Mouse (Mus musculus) forebrain, embryonic 10.5 days (tissue): ENCODE results near the gene Chst2. TPM values are rescaled to one million over a fixed set of nuclear protein-coding genes. Genes with fewer than 3 reads are reported as not detected.

Experiments used
- DNase-seq: peaks from one replicate; pipeline ENCODE4 v3.0.0-alpha.2; 2017; ENCODE audit warnings: low spot score; ENCODE audit errors: extremely low spot score
- H3K27ac ChIP-seq: fragments of 300-500 bp; sonication (generic); 2 replicates; pipeline ENCODE4 v1.5.1; 2016; ENCODE audit warnings: mild to moderate bottlenecking
- H3K27me3 ChIP-seq: fragments of 300-500 bp; sonication (generic); 2 replicates; pipeline ENCODE4 v1.6.1; 2016; ENCODE audit warnings: mild to moderate bottlenecking; ENCODE audit not compliant: poor library complexity, severe bottlenecking
- H3K36me3 ChIP-seq: fragments of 300-500 bp; sonication (generic); replicated peaks from 2 replicates; pipeline ENCODE4 v1.6.1; 2016; ENCODE audit warnings: mild to moderate bottlenecking, moderate library complexity
- H3K4me1 ChIP-seq: fragments of 300-500 bp; sonication (generic); 2 replicates; pipeline ENCODE4 v1.6.1; 2016
- H3K4me3 ChIP-seq: fragments of 300-500 bp; sonication (generic); 2 replicates; pipeline ENCODE4 v1.5.1; 2016; ENCODE audit warnings: mild to moderate bottlenecking, moderate library complexity
- H3K9me3 ChIP-seq: fragments of 300-500 bp; sonication (generic); 2 replicates; pipeline ENCODE4 v1.6.1; 2016; ENCODE audit warnings: mild to moderate bottlenecking, moderate library complexity
- WGBS: fragments of 180-500 bp; shearing (Covaris S2); methylation state at CpG from one replicate; pipeline ENCODE4 v1.1.7; 2016; 5-methylcytosine and 5-hydroxymethylcytosine counted together
- polyA plus RNA-seq: library from polyadenylated mRNA; unstranded; fragments of >200 nt; fragmentation: Nextera tagmentation; extraction: Ambion mirVana; gene quantifications from 2 replicates; pipeline ENCODE4 v1.2.1, GENCODE M21; 2016

The Chst2 gene
- polyA plus RNA-seq, 1 experiment from 2014 or later, result 7.0 TPM

GRCm38 (mm10) chr9:95405511-95405945 is 994 bp downstream of the Chst2 start:
- under 1% methylated on average over 30 of the region's 30 CpGs for WGBS
- Histone ChIP-seq H3K27me3 (peaks cover 51% of the 10 kb centered on the region), H3K36me3 (peaks cover 17% of the 10 kb centered on the region), H3K4me1 (peaks cover 51% of the 10 kb centered on the region), H3K9me3 (no peaks in the 10 kb centered on the region), H3K4me3 (peak overlapping the region; percentile 81), H3K27ac (peak overlapping the region; percentile 91)
- peak; percentile 68 for DNase-seq

- H3K27ac ChIP-seq, result peak overlapping the region; percentile 91
- H3K27me3 ChIP-seq, result peaks cover 51% of the 10 kb centered on the region
- H3K4me3 ChIP-seq, result peak overlapping the region; percentile 81
- no peaks in the 10 kb centered on the region for H3K9me3 ChIP-seq
- H3K4me1 ChIP-seq, result peaks cover 51% of the 10 kb centered on the region
- WGBS, result 76% methylated on average over 38 of the region's 38 CpGs
- peak; percentile 17 for DNase-seq
- H3K36me3 ChIP-seq, result peaks cover 17% of the 10 kb centered on the region
Measured at GRCm38 (mm10) chr9:95404811-95405465, 1.6 kb downstream of the Chst2 start.

GRCm38 (mm10) chr9:95401686-95402085 is 4.8 kb downstream of the Chst2 start:
- H3K27me3 ChIP-seq, result peaks cover 27% of the 10 kb centered on the region
- peaks cover 39% of the 10 kb centered on the region for H3K4me1 ChIP-seq
- no peaks in the 10 kb centered on the region for H3K9me3 ChIP-seq
- H3K4me3 ChIP-seq, result no peak overlapping the region
- no peak for DNase-seq
- H3K27ac ChIP-seq, result no peak overlapping the region
- 45% methylated on average over 5 of the region's 5 CpGs for WGBS
- peaks cover 17% of the 10 kb centered on the region for H3K36me3 ChIP-seq

- Histone ChIP-seq H3K27me3 (no peaks in the 10 kb centered on the region), H3K27ac (peak overlapping the region; percentile 3; the same call in 1 of the 2 replicates), H3K4me3 (no peak overlapping the region), H3K9me3 (no peaks in the 10 kb centered on the region), H3K36me3 (no peaks in the 10 kb centered on the region), H3K4me1 (peaks cover 6% of the 10 kb centered on the region)
- whole genome bisulfite sequencing, result 61% methylated on average over 1 of the region's 1 CpGs
- DNase-seq, result no peak
Measured at GRCm38 (mm10) chr9:95392011-95392410, 14.5 kb downstream of the Chst2 start.

- WGBS, result 94% methylated on average over 3 of the region's 3 CpGs
- Histone ChIP-seq H3K36me3 (no peaks in the 10 kb centered on the region), H3K9me3 (no peaks in the 10 kb centered on the region), H3K4me1 (peaks cover 6% of the 10 kb centered on the region), H3K27ac (no peak overlapping the region), H3K4me3 (no peak overlapping the region), H3K27me3 (no peaks in the 10 kb centered on the region)
- DNase-seq, result no peak
Measured at GRCm38 (mm10) chr9:95389956-95390355, 16.6 kb downstream of the Chst2 start.

- no peak for DNase-seq
- H3K36me3 ChIP-seq, result no peaks in the 10 kb centered on the region
- H3K27me3 ChIP-seq, result no peaks in the 10 kb centered on the region
- WGBS, result 92% methylated on average over 8 of the region's 8 CpGs
- H3K9me3 ChIP-seq, result no peaks in the 10 kb centered on the region
- peaks cover 6% of the 10 kb centered on the region for H3K4me1 ChIP-seq
- H3K27ac ChIP-seq, result no peak overlapping the region
- no peak overlapping the region for H3K4me3 ChIP-seq
Measured at GRCm38 (mm10) chr9:95387881-95388380, 18.6 kb downstream of the Chst2 start.

- Histone ChIP-seq H3K36me3 (no peaks in the 10 kb centered on the region), H3K4me1 (peaks cover 2% of the 10 kb centered on the region; the same call in 1 of the 2 replicates), H3K4me3 (no peak overlapping the region), H3K9me3 (no peaks in the 10 kb centered on the region), H3K27me3 (no peaks in the 10 kb centered on the region), H3K27ac (no peak overlapping the region)
- no peak for DNase-seq
- 84% methylated on average over 1 of the region's 1 CpGs for WGBS
Measured at GRCm38 (mm10) chr9:95375966-95376365, 30.6 kb downstream of the Chst2 start.

- Histone ChIP-seq H3K9me3 (no peaks in the 10 kb centered on the region), H3K4me3 (no peak overlapping the region), H3K27ac (no peak overlapping the region), H3K4me1 (no peaks in the 10 kb centered on the region), H3K36me3 (no peaks in the 10 kb centered on the region), H3K27me3 (no peaks in the 10 kb centered on the region)
- DNase-seq, result no peak
- WGBS, result 85% methylated on average over 8 of the region's 8 CpGs
Measured at GRCm38 (mm10) chr9:95375336-95375735, 31.2 kb downstream of the Chst2 start.

- Histone ChIP-seq H3K4me3 (no peak overlapping the region), H3K27ac (no peak overlapping the region), H3K4me1 (no peaks in the 10 kb centered on the region), H3K36me3 (no peaks in the 10 kb centered on the region), H3K9me3 (peaks cover 4% of the 10 kb centered on the region; the same call in 1 of the 2 replicates), H3K27me3 (no peaks in the 10 kb centered on the region)
- DNase-seq, result no peak
- WGBS, result 90% methylated on average over 1 of the region's 1 CpGs
Measured at GRCm38 (mm10) chr9:95373741-95374140, 32.8 kb downstream of the Chst2 start.

- Histone ChIP-seq H3K4me1 (no peaks in the 10 kb centered on the region), H3K36me3 (no peaks in the 10 kb centered on the region), H3K27ac (no peak overlapping the region), H3K4me3 (no peak overlapping the region), H3K27me3 (no peaks in the 10 kb centered on the region), H3K9me3 (peaks cover 4% of the 10 kb centered on the region; the same call in 1 of the 2 replicates)
- DNase-seq, result no peak
- WGBS, result 96% methylated on average over 3 of the region's 3 CpGs
Measured at GRCm38 (mm10) chr9:95365882-95366281, 40.6 kb downstream of the Chst2 start.

- H3K4me1 ChIP-seq, result 0 out of 2 replicates have a peak, but pooled peaks cover 8% of the 10 kb centered on the region
- H3K4me3 ChIP-seq, result no peak overlapping the region
- H3K27ac ChIP-seq, result no peak overlapping the region
- no peaks in the 10 kb centered on the region for H3K27me3 ChIP-seq
- no peak for DNase-seq
- WGBS, result 91% methylated on average over 5 of the region's 5 CpGs
- H3K9me3 ChIP-seq, result no peaks in the 10 kb centered on the region
- H3K36me3 ChIP-seq, result no peaks in the 10 kb centered on the region
Measured at GRCm38 (mm10) chr9:95353829-95354391, 52.6 kb downstream of the Chst2 start.

- no peaks in the 10 kb centered on the region for H3K27me3 ChIP-seq
- no peaks in the 10 kb centered on the region for H3K36me3 ChIP-seq
- H3K4me3 ChIP-seq, result no peak overlapping the region
- 0 out of 2 replicates have a peak, but pooled peaks cover 8% of the 10 kb centered on the region for H3K4me1 ChIP-seq
- 58% methylated on average over 2 of the region's 2 CpGs for WGBS
- no peaks in the 10 kb centered on the region for H3K9me3 ChIP-seq
- no peak for DNase-seq
- H3K27ac ChIP-seq, result 0 out of 2 replicates have a peak overlapping the region, but pooled peaks have one; percentile 7
Measured at GRCm38 (mm10) chr9:95351968-95352367, 54.6 kb downstream of the Chst2 start.

GRCm38 (mm10) chr9:95350550-95350949 is 56.0 kb downstream of the Chst2 start:
- no peak for DNase-seq
- Histone ChIP-seq H3K36me3 (no peaks in the 10 kb centered on the region), H3K4me3 (no peak overlapping the region), H3K9me3 (no peaks in the 10 kb centered on the region), H3K27me3 (no peaks in the 10 kb centered on the region), H3K27ac (no peak overlapping the region), H3K4me1 (0 out of 2 replicates have a peak, but pooled peaks cover 8% of the 10 kb centered on the region)
- 86% methylated on average over 4 of the region's 4 CpGs for WGBS
